Mouse (Mus musculus): ENCODE measurements around the gene Syngap1.

The Syngap1 gene

DNA sequence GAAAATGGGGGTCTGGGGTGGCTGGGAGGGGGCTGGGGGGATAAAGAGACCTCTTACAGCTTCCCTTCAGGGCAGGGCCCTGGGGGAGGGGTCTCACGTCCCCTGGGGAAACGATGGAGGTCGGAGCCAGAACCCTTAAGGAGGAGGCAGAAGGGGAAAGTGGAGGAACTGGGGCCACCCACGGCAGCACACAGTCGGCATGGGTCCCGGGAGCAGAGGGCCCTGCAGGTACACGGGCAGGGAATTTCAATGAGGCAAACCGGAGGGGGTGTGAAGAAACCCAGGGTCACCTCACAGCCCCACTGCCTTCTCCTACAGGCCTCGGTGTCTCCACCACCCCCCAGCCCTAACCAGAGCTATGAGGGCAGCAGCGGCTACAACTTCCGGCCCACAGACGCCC lies 4.6 kb upstream of the Syngap1 start:
- DNase-seq (ENCODE audit: low spot score in 2 of 2) = no peak

DNA sequence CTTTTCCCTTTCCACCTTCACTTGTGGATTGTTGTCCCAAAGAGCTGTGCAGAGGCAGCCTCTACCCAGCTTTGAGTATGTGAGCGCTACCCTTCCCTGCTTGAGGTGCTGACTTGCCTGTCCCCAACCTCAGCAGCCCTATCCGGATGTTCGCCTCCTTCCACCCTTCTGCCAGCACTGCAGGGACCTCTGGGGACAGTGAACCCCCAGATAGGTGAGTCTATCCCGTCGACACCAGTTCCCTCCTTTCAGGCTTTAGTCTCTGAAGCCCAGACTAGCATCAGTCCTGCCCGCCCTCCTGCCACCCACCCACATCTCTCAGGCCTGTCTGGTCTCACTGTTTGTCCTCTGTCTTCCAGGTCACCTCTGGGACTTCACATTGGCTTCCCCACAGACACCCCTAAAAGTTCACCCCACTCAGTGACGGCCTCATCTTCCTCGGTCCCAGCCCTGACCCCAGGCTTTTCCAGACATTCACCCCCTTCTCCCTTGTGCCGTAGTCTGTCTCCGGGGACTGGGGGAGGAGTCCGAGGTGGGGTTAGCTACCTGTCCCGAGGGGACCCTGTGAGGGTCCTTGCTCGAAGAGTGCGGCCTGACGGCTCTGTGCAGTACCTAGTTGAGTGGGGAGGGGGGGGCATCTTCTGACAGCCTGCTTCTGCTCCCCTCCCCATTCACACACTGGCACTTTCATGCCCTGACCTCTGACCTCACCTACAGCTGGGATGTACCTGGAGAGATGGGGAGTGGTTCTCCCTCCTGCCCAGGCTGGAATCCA lies 3.9 kb upstream of the Syngap1 start:
- no peak for DNase-seq (ENCODE audit: low spot score in 2 of 2)

DNA sequence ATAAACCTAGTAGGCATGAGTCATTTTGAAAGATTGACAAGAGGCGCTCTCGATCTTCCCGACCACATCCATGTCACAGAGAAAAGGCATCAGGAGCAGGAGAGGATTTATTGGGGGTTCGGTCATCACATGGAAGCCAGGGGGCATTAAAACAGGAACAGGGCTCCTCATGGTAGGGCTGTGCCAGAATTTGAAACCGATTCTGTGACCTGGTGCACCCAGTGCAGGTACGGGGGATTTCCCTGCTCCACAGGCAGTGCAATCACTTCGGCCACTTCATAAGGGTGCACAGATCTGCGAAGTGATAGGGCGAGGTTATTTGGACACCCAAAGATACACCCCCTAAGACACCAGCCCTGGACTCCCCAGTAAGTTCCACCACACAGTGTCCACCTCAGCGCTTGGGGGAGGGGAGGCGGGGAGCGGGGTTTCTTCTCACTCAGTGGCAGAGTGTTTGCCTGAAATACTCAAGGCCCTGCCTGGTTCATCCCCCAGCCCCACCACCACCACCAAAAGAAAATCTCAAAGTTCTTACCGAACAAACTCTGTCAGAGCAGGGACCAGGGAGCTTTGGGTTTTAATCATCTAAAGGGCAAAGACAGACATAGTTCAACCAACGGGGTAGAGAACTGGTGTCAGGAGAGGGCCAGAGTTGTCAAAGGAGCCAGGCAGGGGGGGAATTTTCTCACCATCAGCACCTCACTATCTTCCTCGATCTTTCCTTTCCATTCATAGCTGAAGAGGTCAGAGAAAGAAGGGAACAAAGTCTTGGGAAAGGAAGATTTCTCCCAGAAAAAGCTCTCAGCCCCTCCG lies 3.0 kb upstream of the Syngap1 start:
- DNase-seq (ENCODE audit: low spot score in 2 of 2) = no peak

DNA sequence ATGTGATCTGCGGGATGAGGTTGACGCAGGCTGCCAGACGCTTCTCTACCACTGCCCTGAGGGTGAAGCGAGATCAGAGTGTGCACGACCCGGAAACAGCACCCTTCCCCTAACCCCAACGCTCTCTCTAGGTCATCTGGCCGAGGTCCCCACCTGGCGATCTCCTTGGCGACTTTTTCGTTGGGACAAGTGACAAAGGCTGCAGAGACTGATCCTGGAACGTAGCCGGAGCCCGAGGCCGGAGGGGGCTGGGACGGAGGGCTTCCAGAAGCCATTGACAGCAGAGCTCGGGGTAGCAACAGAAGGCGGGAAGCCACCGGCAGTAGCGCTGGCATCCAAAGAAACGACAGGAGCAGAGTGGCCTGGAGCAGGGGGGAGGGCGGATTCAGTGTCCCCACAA lies 2.3 kb upstream of the Syngap1 start:
- no peak for DNase-seq (ENCODE audit: low spot score in 2 of 2)

DNA sequence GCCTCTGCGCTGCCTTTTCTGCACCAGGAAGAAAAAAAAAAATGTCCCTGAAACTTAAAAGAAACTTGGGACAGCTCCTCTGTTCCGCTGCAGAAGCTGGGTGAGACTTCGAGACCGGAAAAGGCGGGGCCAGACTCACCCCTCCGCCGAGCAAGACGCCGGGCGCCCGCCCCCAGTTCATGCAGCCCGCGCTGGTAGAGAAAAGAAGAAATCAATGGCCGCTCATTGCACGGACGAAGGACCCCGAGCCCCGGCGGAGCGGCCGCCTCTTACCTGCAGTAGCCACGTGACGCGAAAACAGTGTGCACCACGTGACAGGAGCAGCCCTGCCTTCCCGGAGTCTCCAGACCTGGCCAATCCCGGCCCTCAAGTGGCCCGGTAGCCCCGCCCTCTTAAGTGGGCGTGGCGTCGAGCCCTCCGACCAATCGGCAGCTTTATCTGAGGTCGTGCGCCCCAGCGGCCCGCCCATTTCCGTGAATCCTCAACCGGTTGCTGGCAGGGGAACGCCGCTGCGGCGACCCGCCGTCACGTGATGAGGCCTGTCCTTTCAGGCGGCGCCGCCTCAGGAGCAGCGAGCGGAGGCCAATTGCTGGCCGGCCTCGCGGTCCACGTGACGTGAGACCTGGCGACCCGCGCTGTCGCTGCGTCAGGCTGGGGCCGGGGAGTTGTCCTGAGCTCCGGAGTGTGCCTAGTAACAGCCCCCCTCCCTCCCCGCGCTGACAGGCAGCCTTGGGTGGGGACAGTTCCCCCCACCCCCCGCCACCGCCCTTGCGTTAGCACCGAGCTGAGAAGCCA lies 1.7 kb upstream of the Syngap1 start, which contains the start of gene Cuta:
Gene Cuta (minus strand): TSS at position 392 of the 795 bp plus-strand sequence.
- peak; percentile 100 for DNase-seq (ENCODE audit: low spot score in 2 of 2)

DNA sequence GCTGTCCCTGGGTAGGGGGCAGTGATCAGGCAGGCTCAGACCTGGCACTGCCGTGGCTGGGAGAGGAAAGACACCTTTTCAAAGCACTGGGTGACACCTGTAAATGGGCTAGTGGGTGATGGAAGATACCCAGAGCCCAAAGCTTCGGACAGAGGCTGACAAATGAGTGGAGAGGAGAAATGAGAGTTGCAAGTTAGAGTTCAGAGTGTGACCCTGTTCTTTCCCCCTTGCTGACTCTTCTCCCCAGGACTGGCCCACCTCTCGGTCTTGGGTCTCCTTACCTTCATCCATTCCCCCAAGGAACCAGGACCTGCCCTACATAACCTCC lies 1.1 kb upstream of the Syngap1 start:
- no peak for DNase-seq (ENCODE audit: low spot score in 2 of 2)

DNA sequence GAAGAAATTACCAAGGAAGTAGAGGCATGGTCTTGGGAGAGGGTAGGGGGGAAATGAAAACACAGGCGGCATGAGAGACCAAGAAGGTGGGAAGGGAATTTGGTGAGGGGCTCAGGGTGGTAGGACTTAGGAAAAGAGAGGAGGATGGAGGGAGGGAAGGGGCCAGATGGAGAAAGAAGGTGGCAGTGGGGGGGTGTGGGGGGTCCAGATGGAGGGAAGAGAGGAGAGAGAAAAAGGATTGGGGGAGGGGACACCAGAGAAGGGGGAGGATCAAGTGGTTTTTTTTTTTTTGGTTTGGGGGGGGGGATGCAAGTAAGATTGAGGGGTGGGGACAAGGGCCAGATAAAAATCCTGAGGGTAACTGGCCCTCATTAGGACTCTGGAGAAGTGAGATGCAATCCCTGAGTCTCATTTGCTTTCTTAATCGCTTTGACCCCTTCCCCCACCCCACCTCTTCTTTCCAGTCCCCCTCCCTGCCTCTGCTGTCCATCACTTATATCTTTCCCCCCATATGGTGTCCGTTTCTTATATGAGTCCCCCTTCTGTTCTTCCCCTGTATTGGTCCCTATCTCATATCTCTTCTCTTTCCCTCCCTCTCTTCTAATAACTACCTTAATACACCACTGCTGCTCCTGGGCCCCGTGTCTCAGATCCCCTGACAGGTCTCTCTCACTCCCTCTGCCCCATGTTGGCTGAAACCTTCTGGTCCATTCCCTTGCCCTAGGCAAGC lies 953 bp downstream of the Syngap1 start:
- DNase-seq (ENCODE audit: low spot score in 2 of 2) = peak in 1 of 2 experiments; percentile 19

DNA sequence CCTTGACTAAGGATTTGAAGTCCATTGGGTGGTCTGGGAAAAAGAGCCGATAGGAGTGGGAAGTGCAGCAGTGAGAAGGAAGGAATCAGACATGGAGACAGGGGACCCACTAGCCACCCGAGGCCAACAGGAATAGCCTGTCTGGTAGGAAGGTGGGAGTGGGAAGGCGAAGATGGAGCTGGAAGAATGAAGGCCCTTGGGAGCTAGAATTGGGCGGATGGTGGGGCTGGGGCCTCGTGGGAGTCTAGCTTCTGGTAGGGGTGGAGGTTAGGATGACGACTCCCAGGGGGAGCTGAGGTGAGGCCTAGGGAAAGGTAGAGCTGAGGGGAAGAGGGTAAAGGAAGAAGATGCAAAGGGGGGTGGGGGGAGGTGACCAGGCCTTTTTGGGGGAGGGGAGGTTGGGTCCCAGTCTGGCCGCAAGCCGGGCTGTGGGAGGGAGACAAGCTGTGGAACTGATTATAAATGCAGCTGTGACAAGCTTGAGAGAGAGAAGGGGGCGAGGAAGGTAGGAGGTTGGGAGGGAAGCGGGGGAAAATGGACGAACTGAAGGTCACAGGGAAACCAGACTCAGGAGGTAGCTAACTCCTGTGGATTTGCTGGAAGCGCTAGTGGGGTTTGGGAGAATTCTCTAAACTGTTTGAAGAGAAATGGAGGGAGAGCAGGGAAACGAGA lies 4.9 kb downstream of the Syngap1 start:
- DNase-seq (ENCODE audit: low spot score in 2 of 2) = no peak

DNA sequence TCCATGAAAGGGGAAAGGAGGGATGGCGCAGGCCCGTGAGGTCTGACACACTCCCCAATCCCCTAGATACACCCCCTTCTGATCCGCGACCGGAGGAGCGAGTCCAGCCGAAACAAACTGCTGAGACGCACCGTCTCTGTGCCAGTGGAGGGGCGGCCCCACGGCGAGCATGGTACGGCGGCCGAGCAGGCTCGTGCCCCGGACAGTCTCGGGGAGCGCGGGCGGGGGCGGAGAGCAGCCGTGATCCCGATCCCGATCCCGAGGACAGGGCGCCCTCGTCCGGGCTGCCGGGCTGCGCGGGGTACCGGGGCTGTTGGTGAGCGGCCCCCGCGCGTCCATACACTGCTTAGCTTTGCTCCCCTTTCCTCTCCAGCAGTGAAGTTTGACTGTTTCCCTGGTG lies 5.5 kb downstream of the Syngap1 start:
- peak in 1 of 2 experiments; percentile 70 for DNase-seq (ENCODE audit: low spot score in 2 of 2)

DNA sequence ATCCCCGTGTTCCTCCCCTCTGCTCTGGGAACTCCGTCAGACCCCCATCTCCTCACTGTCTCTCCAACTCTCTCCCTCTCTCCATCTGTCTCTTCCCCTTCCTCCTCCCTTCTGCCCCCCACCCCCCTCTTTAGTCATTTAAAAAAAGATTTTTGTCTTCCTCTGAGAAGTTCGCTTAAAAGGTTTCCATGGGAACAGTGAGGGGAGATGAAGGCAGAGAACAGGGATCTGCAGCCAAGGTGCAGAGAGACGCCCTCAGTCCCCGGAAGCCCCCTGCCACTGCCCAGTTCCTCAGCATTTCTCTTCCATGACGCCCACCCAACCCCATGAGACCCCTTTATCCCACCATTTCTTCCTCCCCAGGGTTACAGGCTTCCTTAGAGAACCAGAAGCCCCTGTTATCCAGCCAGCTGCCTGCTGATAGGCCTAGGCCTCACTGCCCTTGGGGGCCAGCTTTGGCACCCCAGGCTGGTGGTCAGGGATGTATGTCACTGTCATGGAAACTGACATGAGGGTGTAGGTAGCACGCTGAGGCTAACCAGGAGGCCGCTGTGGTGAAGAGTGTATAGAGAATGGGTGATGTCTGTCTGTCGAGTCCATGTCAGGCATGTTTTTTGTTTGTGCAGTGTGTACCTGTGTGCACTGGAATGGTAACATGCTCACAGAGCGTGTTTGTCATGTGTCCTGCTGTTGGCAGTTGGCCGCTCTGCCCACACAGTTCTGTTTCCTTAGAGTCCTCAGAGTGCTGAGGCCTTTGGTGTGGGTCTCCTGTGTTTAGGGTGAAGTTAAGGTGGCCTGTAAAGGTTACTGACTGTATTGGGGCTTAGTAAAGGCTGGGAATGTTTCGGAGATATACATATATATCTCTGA lies 6.4 kb downstream of the Syngap1 start:
- DNase-seq (ENCODE audit: low spot score in 2 of 2) = no peak

DNA sequence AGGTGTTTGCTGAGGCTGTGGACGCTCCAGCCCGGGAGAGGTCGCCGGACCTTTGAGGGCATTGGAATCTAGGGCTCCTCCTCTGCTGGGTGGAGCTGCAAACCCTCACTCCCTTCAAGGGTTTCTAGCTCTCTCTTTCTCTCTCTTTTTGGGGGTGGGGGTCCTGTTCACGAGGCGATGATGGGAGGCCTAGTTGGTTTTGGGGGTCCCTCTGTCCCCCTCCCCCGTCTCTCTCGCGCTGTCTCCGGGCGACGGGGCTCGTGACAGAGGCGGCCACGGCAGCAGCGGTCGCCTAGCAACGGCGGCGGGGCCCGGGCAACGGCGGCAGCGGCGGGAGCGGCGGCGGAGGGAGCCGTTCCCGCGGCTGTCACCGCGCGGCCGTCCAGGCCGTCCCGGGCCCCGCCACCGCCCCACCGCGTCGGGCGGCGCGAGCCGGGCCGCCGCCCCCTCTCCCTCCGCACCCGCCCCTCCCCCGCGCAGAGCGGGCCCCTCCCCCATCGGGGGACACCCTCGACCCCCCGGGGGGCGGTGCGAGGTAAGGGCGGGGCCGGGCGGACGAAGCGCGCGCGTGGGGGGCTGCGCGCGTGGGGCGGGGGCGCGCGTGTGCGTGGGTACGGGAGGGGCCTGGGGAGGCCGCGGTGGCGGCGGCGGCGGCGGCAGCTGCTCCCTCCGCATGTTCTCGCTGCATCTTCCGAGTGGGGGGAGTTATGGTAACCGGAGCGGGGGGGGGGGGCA lies 7.4 kb downstream of the Syngap1 start:
- DNase-seq (ENCODE audit: low spot score in 2 of 2) = no peak

DNA sequence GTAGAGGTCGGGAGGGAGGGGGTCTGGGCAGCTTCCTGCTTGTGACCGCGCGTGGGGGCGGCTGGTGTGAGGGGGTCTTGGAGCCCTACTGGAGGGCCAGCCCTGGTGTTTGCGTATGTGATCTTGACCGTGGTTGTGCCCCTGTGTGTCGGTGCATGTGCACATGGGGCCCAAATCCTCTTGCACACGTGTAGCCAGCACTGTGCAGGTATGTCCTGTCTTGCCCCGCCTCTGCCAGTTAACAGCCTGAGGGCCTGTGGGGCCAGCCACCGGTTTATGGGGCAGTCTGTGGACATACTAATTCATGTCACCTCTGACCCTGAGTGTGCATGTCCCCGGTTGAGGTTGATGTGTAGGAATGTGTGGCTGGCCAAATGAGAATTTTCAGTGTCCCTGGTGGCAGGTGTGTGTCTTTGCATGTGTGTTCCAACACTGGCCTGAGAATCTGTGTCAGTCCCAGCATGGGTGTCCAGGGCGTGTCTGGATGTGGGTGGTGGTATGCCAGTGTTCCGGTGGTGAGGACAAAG lies 8.1 kb downstream of the Syngap1 start:
- no peak for DNase-seq (ENCODE audit: low spot score in 2 of 2)

DNA sequence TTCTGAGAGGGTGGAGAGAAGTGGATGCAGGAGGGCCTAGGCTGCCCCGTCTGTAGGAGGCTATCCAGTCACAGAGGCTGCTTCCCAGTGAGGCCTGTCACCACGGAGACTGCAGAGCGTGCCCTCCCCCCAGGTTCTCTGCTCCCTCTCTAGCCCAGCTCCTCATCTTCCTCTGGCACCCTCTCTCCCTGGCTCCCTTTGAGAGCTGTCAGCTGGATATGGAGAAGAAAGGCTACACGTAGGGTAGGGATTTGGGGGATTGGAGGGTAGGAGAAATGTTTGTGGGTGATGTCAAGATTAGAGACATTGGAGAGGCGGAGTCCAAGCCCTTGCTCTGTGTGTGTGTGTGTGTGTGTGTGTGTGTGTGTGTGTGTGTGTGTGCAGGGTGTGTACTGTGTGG lies 8.8 kb downstream of the Syngap1 start:
- DNase-seq (ENCODE audit: low spot score in 2 of 2) = no peak

DNA sequence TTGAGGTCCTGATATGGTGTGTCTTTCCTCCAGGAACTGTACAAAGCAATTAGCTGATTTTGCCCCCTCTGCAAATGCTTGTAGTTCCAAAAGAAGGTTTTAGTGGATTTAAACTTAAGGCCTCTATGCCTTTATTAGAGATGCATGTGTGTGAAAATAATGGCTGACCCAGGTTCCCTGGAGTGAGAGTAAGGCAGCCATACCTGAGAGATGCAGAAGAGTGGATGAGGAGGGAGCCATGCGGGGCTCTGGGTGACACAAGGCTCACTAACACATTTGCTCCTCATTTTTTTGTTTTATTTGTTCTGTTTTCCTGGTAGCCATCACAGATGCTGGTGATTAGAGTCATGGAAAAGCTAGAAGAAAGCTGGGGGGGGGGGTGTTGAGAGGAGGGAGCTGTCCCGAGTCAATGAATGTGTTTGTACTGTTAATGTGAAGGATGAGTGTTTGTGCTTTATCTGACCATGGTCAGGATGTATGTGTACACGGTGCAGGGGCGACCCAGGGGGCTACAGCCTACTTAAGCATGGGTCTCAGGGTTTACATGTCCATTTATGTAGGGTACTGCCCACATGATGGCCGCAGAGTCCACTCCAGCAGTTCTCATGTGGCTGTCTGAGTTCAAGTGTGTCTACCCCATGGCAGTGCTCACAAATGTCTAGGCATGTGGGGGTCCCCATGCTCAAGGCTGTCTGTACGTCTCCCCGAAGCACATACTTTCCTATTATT lies 9.7 kb downstream of the Syngap1 start:
- no peak for DNase-seq (ENCODE audit: low spot score in 2 of 2)

DNA sequence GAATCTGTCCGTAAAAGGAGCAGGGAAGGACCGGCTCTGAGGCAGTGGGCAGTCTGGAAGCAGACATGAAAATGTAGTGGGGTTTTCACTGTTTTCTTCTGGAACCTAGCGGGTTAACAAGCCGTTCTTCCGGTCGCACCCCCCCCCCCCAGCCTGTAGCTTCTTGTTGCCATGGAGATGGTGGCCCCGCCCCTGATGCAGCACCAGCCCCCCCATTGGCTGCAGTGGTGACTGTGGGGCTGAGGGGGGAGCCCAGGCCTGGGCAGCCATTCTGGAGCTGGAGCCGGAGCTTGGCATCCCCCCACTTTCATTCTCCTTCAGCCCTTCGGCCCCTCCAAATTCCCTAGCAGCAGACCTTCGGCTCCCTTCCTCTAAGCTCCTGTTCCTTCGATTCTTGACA lies 10.4 kb downstream of the Syngap1 start:
- peak in 1 of 2 experiments; percentile 83 for DNase-seq (ENCODE audit: low spot score in 2 of 2)

DNA sequence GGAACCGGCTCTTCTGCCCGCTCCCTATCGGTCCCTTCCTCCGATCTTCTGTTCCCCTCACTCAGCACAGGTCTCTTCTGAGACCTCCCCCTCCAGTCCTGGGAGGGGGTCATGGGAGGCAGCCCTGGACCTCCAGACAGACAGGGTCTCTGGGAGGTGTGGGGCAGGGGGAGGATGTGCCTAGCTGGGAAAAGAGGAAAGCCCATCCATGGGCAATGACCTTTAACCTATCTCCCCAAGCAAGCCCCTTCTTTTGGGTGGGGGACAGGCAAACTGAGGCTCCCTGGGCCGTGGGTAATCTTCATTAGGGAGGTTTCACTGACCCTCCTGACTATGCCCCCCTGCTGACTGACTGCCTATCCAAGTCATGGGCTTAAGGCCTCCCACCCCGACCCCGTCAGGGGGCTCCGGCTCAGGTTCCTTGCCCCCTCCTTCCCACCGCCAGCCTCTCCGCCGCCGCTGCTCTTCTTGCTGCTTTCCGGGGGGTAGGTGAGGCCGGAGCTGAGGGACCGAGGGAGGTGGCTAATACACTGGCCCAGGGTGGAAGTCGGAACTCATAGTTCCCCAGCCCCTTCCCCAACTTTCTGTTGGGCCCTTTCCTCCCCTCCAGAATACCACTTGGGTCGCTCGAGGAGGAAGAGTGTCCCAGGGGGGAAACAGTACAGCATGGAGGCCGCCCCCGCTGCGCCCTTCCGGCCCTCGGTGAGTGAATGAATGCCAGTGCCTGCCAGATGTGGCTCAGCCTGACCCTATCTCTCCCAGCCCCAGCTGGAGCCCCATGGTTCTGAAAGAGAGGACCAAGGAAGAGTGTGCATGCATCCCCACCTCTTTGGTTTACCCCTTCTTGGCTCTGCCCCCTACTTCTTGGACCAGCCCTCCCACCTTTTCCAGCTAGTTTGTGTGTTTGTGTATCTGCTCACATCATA lies 11.2 kb downstream of the Syngap1 start:
- DNase-seq (ENCODE audit: low spot score in 2 of 2) = no peak

DNA sequence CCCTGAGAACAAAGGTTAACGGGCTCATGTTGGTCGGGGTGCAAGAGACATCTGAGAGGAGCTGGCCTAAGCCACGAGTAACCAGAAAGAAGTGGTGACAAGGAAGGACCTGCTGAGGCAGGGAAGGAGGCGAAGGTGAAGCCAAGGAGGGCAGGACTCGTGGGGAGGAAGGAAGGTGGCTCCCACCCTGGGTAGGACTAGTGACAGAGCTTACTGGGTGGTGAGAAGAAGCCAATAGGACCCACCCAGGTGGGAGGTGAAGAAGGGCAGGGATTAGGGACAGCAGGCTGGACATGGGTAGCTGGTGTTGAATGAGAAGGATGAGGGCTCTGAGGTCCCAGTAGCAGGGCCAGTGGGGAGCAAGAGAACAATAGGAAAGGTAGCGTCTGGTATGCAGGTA lies 12.1 kb downstream of the Syngap1 start:
- DNase-seq (ENCODE audit: low spot score in 2 of 2) = no peak

Data from left cerebral cortex, adult 9 months (tissue).